In the genomic region with DNA sequence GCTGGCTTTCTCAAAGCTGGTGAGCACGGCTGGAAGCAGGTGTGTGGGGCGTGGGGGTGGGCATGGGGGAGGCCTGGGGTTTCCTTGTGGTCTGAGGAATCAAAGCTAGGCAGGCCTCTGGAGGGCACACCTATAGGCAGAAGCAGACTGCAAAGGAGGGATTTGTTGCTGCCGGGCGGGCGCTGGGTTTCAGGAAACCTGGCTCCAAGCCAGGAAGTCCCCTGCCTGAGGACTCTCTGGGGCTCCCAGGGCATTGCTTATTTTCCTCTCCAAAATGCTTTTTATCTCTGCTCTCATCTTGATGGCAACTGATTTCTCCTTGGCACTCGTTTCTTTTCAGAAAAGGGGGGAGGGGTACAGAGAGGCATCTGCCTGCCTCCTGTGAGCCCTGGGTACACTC, we compare ENCODE assay signal across 19 mouse cellular contexts.
DNase-seq lines count a peak whose midpoint lies in the region; ATAC-seq lines count a peak whose summit lies in the region.
"Had no signal": no experiment of that assay in that cellular context is flagged by ENCODE, and none has a peak within 500 bp of the region (broad histone marks: within the 10 kb centered on the region; RNA-seq: fewer than 3 reads in every experiment).

No protein-coding gene starts in this region.

- peaks cover 69% of the 10 kb centered on the region for H3K4me1 ChIP-seq in midbrain, embryonic 13.5 days (replicated peaks)
- H3K4me1 ChIP-seq in midbrain, embryonic 16.5 days (ENCODE audit: control insufficient read depth, insufficient read depth, low read length) = peaks cover 38% of the 10 kb centered on the region
- peaks cover 61% of the 10 kb centered on the region for H3K4me1 ChIP-seq in forebrain, embryonic 13.5 days
- H3K4me1 ChIP-seq in hindbrain, embryonic 14.5 days (replicated peaks; ENCODE audit: control insufficient read depth, insufficient read depth, low read length) = peaks cover 47% of the 10 kb centered on the region

- H3K4me3 ChIP-seq in midbrain, embryonic 13.5 days (replicated peaks) = no peak overlapping the region
- no peak overlapping the region for H3K4me3 ChIP-seq in midbrain, embryonic 16.5 days (ENCODE audit: low read depth, low read length)
- H3K4me3 ChIP-seq in forebrain, embryonic 13.5 days = no peak overlapping the region
- no peak overlapping the region for H3K4me3 ChIP-seq in hindbrain, embryonic 14.5 days (replicated peaks; ENCODE audit: low read length)
- H3K4me3 ChIP-seq: embryonic facial prominence, embryonic 13.5 days; layer of hippocampus, adult 2 months had no signal

- H3K36me3 ChIP-seq in midbrain, embryonic 13.5 days = no peaks in the 10 kb centered on the region
- no peaks in the 10 kb centered on the region for H3K36me3 ChIP-seq in midbrain, embryonic 16.5 days (ENCODE audit: control insufficient read depth, insufficient read depth, low read length)
- H3K36me3 ChIP-seq in forebrain, embryonic 13.5 days (ENCODE audit: poor library complexity, severe bottlenecking) = no peaks in the 10 kb centered on the region
- no peaks in the 10 kb centered on the region for H3K36me3 ChIP-seq in hindbrain, embryonic 14.5 days (replicated peaks; ENCODE audit: control insufficient read depth, insufficient read depth)
- H3K36me3 ChIP-seq: embryonic facial prominence, embryonic 13.5 days had no signal

- 0 out of 2 replicates have a peak overlapping the region, but pooled peaks have one; percentile 6 for H3K4me2 ChIP-seq in midbrain, embryonic 13.5 days (replicated peaks)
- no peak overlapping the region for H3K4me2 ChIP-seq in midbrain, embryonic 16.5 days (ENCODE audit: low read length)
- peak overlapping the region; percentile 30; the same call in 1 of the 2 replicates for H3K4me2 ChIP-seq in forebrain, embryonic 13.5 days
- H3K4me2 ChIP-seq in hindbrain, embryonic 14.5 days (replicated peaks) = no peak overlapping the region
- H3K4me2 ChIP-seq: embryonic facial prominence, embryonic 13.5 days had no signal

- intact Hi-C loops in heart, postnatal 14 days (cut with DNase I) = no loop called here

- H3K9me3 ChIP-seq in midbrain, embryonic 13.5 days = no peaks in the 10 kb centered on the region
- no peaks in the 10 kb centered on the region for H3K9me3 ChIP-seq in midbrain, embryonic 16.5 days (replicated peaks; ENCODE audit: control insufficient read depth, low read length, poor library complexity, severe bottlenecking)
- H3K9me3 ChIP-seq in forebrain, embryonic 13.5 days (replicated peaks) = no peaks in the 10 kb centered on the region
- no peaks in the 10 kb centered on the region for H3K9me3 ChIP-seq in hindbrain, embryonic 14.5 days (ENCODE audit: control insufficient read depth, low read length)
- H3K9me3 ChIP-seq: embryonic facial prominence, embryonic 13.5 days had no signal

- peak overlapping the region; percentile 45 for H3K27ac ChIP-seq in midbrain, embryonic 13.5 days
- H3K27ac ChIP-seq in midbrain, embryonic 16.5 days (ENCODE audit: low read length) = no peak overlapping the region
- peak overlapping the region; percentile 73 for H3K27ac ChIP-seq in forebrain, embryonic 13.5 days
- H3K27ac ChIP-seq in hindbrain, embryonic 14.5 days = peak overlapping the region; percentile 16
- H3K27ac ChIP-seq: embryonic facial prominence, embryonic 13.5 days; layer of hippocampus, adult 2 months had no signal

- H3K27me3 ChIP-seq in midbrain, embryonic 13.5 days = peaks cover 24% of the 10 kb centered on the region
- H3K27me3 ChIP-seq in midbrain, embryonic 16.5 days (ENCODE audit: control insufficient read depth, insufficient read depth, low read depth, low read length) = no peaks in the 10 kb centered on the region
- peaks cover 29% of the 10 kb centered on the region for H3K27me3 ChIP-seq in forebrain, embryonic 13.5 days
- peaks cover 2% of the 10 kb centered on the region; the same call in 1 of the 2 replicates for H3K27me3 ChIP-seq in hindbrain, embryonic 14.5 days (ENCODE audit: control insufficient read depth, insufficient read depth, low read length)

- peak; percentile 41 for DNase-seq in hindbrain, embryonic 14.5 days (ENCODE audit: low spot score)
- no peak for DNase-seq in cerebellum, postnatal 14 days
- DNase-seq in urinary bladder, postnatal 4 days (ENCODE audit: low spot score in 2 of 2) = no peak
- no peak for DNase-seq in heart, postnatal 14 days
- DNase-seq: adrenal gland, adult 8-10 months; cerebellum, adult 9-11 months; gastrocnemius, postnatal 36 days; kidney, adult 18-20 months; kidney, postnatal 10 days; left cerebral cortex, postnatal 4 days; liver; lung, postnatal 10 days; right cerebral cortex, postnatal 25 days; thymus, postnatal 4 days had no signal

- no peak for ATAC-seq in midbrain, embryonic 13.5 days
- no peak for ATAC-seq in midbrain, embryonic 16.5 days
- no peak; the same call in 1 of the 2 replicates for ATAC-seq in forebrain, embryonic 13.5 days
- ATAC-seq in hindbrain, embryonic 14.5 days (ENCODE audit: low FRiP score) = no peak; the same call in 1 of the 2 replicates

- H3K9ac ChIP-seq in midbrain, embryonic 13.5 days (replicated peaks) = peak overlapping the region; percentile 23; the same call in 1 of the 2 replicates
- no peak overlapping the region; the same call in 1 of the 2 replicates for H3K9ac ChIP-seq in midbrain, embryonic 16.5 days (ENCODE audit: low read depth, low read length)
- no peak overlapping the region for H3K9ac ChIP-seq in forebrain, embryonic 13.5 days
- no peak overlapping the region for H3K9ac ChIP-seq in hindbrain, embryonic 14.5 days
- H3K9ac ChIP-seq: embryonic facial prominence, embryonic 13.5 days had no signal

- WGBS in midbrain, embryonic 13.5 days = 10% methylated on average over 6 of the region's 6 CpGs
- 17% methylated on average over 6 of the region's 6 CpGs for WGBS in midbrain, embryonic 16.5 days
- WGBS in forebrain, embryonic 13.5 days = 8% methylated on average over 6 of the region's 6 CpGs
- WGBS in hindbrain, embryonic 14.5 days = 4% methylated on average over 6 of the region's 6 CpGs

Comparison
In these comparisons a context has a peak if more than half of its experiments do, and no peak if none do; other contexts are left out.
1. H3K4me2 ChIP-seq: peak in midbrain, embryonic 13.5 days (single experiment) and forebrain, embryonic 13.5 days (single experiment); none in midbrain, embryonic 16.5 days (single experiment) and hindbrain, embryonic 14.5 days (single experiment).